Comparison of ENCODE assay signal across 8 mouse cellular contexts in the genomic region with DNA sequence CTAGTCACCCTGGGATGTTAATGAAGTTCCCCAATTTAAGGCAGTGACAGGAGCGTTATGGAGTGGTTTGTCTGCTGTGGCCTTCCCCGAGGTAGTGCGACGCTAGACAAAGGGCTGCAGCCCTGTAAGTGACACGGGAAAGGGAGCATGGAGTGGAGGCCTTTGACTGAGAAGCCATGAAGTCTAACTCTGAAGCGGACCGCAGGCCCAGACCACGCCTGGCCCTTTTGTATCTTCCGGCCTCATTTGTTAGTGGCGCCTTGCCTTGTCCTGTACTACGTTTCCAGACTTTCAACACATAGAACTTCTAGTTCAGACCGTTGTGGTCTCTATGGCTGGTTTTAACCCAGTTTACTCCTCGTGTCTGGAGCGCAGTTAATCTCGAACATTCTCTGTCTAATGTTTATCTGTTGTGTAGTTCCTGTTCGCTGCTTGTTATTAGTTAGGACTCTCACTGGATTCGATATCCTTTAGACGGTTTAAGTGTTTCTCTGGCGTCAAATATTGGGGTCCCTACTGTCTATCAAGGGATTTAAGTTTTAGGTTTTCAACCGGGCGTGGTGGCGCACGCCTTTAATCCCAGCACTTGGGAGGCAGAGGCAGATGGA. TPM values are rescaled to one million over a fixed set of nuclear protein-coding genes. Genes with fewer than 3 reads are reported as not detected.
DNase-seq lines count a peak whose midpoint lies in the region; ATAC-seq and TF ChIP-seq lines count a peak whose summit lies in the region.

No protein-coding gene starts in this region.

- peak overlapping the region; percentile 81 for H3K9ac ChIP-seq in heart, adult 2 months (ENCODE audit: low read depth, low read length)
- peak overlapping the region; percentile 76 for H3K9ac ChIP-seq in stomach, embryonic 15.5 days

- WGBS in heart, adult 2 months: 2% methylated on average over 23 of the region's 23 CpGs
- 3% methylated on average over 23 of the region's 23 CpGs for WGBS in stomach, embryonic 15.5 days

- peaks cover 7% of the 10 kb centered on the region; the same call in 1 of the 2 replicates for H3K36me3 ChIP-seq in heart, adult 2 months (ENCODE audit: control insufficient read depth, insufficient read depth, low read length)
- H3K36me3 ChIP-seq in megakaryocyte, embryonic 14.5 days (replicated peaks; ENCODE audit: low read length): peaks cover 3% of the 10 kb centered on the region
- H3K36me3 ChIP-seq in stomach, embryonic 15.5 days: no peaks in the 10 kb centered on the region

- peaks cover 1% of the 10 kb centered on the region; the same call in 1 of the 2 replicates for H3K4me1 ChIP-seq in heart, adult 2 months (ENCODE audit: control insufficient read depth, insufficient read depth, low read length)
- peaks cover 50% of the 10 kb centered on the region for H3K4me1 ChIP-seq in megakaryocyte, embryonic 14.5 days
- H3K4me1 ChIP-seq in stomach, embryonic 15.5 days: no peaks in the 10 kb centered on the region

- peak overlapping the region; percentile 90 for H3K4me3 ChIP-seq in heart, adult 2 months
- peak overlapping the region; percentile 96 for H3K4me3 ChIP-seq in megakaryocyte, embryonic 14.5 days (replicated peaks)
- peak overlapping the region; percentile 89 for H3K4me3 ChIP-seq in stomach, embryonic 15.5 days (replicated peaks)

- DNase-seq in heart, adult 2 months: peak in 1 of 2 experiments; percentile 41
- DNase-seq in heart, adult 9 months (ENCODE audit: low spot score in 2 of 2): no peak
- DNase-seq in CD4-positive helper T cell, adult 2 months (ENCODE audit: low read depth, low spot score): peak; percentile 67
- peak; percentile 8 for DNase-seq in brain, embryonic 18.5 days (ENCODE audit: low read depth, low spot score)
- peak; percentile 4 to 41 for DNase-seq in kidney, postnatal 25 days

- H3K9me3 ChIP-seq in megakaryocyte, embryonic 14.5 days: no peaks in the 10 kb centered on the region
- H3K9me3 ChIP-seq in stomach, embryonic 15.5 days: no peaks in the 10 kb centered on the region

- intact Hi-C loops in heart, adult 2 months (cut with DNase I): loop anchor here (2.0 to 10.0 kb wide), 4 partner anchors 31 to 545 kb away; a partner anchor contains a TSS

- no peak for TF ChIP-seq EP300 in heart, adult 2 months (IDR thresholded peaks at IDR 0.05; ENCODE audit: insufficient read depth, low read depth, low read length)

- no peaks in the 10 kb centered on the region for H3K27me3 ChIP-seq in heart, adult 2 months (ENCODE audit: control insufficient read depth, insufficient read depth, low read length)
- no peaks in the 10 kb centered on the region for H3K27me3 ChIP-seq in megakaryocyte, embryonic 14.5 days (replicated peaks)
- H3K27me3 ChIP-seq in stomach, embryonic 15.5 days (replicated peaks): no peaks in the 10 kb centered on the region

- peak overlapping the region; percentile 98 for H3K27ac ChIP-seq in heart, adult 2 months
- H3K27ac ChIP-seq in stomach, embryonic 15.5 days: peak overlapping the region; percentile 97

- peak; percentile 3 for ATAC-seq in granulocyte monocyte progenitor cell, adult 5-6 weeks (replicated peaks; ENCODE audit: poor library complexity, severe bottlenecking)
- ATAC-seq in stomach, embryonic 15.5 days (ENCODE audit: insufficient read depth, low FRiP score, low read depth): no peak

- no peak for TF ChIP-seq POLR2A in heart, adult 2 months (IDR thresholded peaks at IDR 0.05; ENCODE audit: insufficient read depth, low read depth, low read length)

- no peak for TF ChIP-seq CTCF in heart, adult 2 months (IDR thresholded peaks at IDR 0.05)

- 0 out of 2 replicates have a peak, but pooled peaks cover under 1% of the 10 kb centered on the region for H3K79me2 ChIP-seq in heart, adult 2 months (replicated peaks; ENCODE audit: control insufficient read depth, insufficient read depth, low read length)

- peak overlapping the region; percentile 56 for H3K4me2 ChIP-seq in stomach, embryonic 15.5 days

RNA-seq across cellular contexts. Expression of a gene that starts 1.0 kb away (rescaled TPM):
- 100 to 1,000 TPM; 507 to 604 TPM for total RNA-seq in heart, adult 2 months (2021)
- 131 and 247 TPM in 2 replicates for polyA plus RNA-seq in heart, adult 2 months (2012; rRNA removed)
- 176 and 186 TPM in 2 replicates for total RNA-seq in granulocyte monocyte progenitor cell, adult 5-6 weeks (2014; fragmentation: Nextera tagmentation)
- 137 and 149 TPM in 2 replicates for total RNA-seq in granulocyte monocyte progenitor cell, adult 5-6 weeks (2017)
- 30.3 and 34.3 TPM in 2 replicates for polyA plus RNA-seq in megakaryocyte, embryonic 14.5 days (2012; ENCODE audit: insufficient read depth, low replicate concordance)
- polyA plus RNA-seq in stomach, embryonic 15.5 days (2015; fragmentation: Nextera tagmentation; extraction: Ambion mirVana): 167 and 173 TPM in 2 replicates

RNA-seq across cellular contexts. Expression of a gene that starts 32.3 kb away (rescaled TPM):
- 10 to 100 TPM; 18.5 to 21.5 TPM for total RNA-seq in heart, adult 2 months (2021)
- polyA plus RNA-seq in heart, adult 2 months (2012; rRNA removed): 6.6 and 13.0 TPM in 2 replicates
- total RNA-seq in granulocyte monocyte progenitor cell, adult 5-6 weeks (2014; fragmentation: Nextera tagmentation): 0.56 and 2.3 TPM in 2 replicates
- total RNA-seq in granulocyte monocyte progenitor cell, adult 5-6 weeks (2017): 0.82 and 1.3 TPM in 2 replicates
- not detected in 2 replicates for polyA plus RNA-seq in megakaryocyte, embryonic 14.5 days (2012; ENCODE audit: insufficient read depth, low replicate concordance)
- polyA plus RNA-seq in stomach, embryonic 15.5 days (2015; fragmentation: Nextera tagmentation; extraction: Ambion mirVana): 6.1 and 7.2 TPM in 2 replicates

Comparison
In these comparisons a context has a peak if more than half of its experiments do, and no peak if none do; other contexts are left out.
1. DNase-seq: peak in CD4-positive helper T cell, adult 2 months (single experiment), brain, embryonic 18.5 days (single experiment) and kidney, postnatal 25 days (2 of 2); none in heart, adult 9 months (0 of 2).
2. Peak in every context shown above with its lines, with median percentiles within 50 percentile points of each other: H3K4me3 ChIP-seq.